Mouse (Mus musculus) frontal cortex, adult (tissue): ENCODE results near the gene Baiap2.
A peak's percentile ranks its signal among the peaks of the same experiment; 100 is the strongest.

Experiments used
- ATAC-seq: cut with Nextera tagmentation; 2 replicates; pipeline ENCODE4 v1.9.2; 2017; ENCODE audit warnings: mild to moderate bottlenecking, moderate library complexity, mixed read lengths; ENCODE audit not compliant: low TSS enrichment

The Baiap2 gene

DNA sequence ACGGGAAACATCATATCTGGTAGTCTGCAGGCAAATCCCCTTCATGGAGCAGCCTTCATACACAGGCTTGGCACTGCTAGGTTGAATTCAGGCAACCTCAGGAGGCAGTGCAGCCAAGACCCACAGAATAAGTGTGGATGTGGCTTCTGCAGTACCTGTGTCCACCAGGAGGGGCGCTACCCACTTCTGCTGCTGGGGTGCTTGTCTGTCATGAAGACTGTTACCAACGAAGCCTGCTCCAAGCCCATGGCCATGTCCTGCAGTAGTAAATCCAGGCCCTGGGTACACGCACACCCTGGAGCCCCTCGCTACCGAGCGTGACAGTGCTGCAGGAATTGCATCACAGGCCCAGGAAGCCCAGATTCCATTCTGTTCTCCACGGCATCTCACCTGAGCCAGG is 22.7 kb upstream of the Baiap2 start:
- peak; percentile 60; the same call in 1 of the 2 replicates for ATAC-seq

GRCm38 (mm10) chr11:119920668-119921067 is 21.9 kb upstream of the Baiap2 start:
- ATAC-seq: no peak

GRCm38 (mm10) chr11:119925176-119925575 is 17.4 kb upstream of the Baiap2 start:
- no peak for ATAC-seq

- no peak for ATAC-seq
These were observed 15.8 kb upstream of the Baiap2 start for GRCm38 (mm10) chr11:119926762-119927161.

DNA sequence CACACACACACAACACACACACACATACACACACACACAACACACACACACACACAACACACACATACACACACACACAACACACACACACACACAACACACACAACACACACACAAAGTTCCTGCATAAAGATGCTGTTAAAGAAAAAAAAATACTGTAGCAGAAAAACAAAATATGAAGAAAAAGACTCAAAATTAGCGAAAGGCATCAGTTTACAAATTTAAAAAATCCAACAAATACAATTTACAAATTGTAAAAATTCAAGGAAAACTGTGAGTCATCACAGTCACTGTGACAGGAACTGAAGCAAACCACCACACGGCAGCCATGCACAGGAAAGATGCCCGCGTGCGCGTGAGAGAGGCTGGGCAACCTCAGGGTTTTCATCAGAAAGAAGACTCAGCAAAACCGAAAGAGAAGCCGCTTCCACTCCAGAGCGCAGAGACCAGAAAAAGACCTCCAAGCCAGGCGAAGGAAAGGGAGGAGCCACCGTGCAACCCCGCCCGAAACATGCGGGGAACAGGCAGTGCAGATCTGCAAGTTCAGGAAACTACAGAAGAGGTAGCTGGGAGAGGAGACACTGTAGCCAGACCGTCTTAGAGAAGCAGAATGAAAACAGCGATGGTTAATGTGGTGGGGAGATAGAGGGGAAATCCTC is 14.4 kb upstream of the Baiap2 start:
- peak; percentile 68 for ATAC-seq

- no peak for ATAC-seq
These were observed 12.8 kb upstream of the Baiap2 start for GRCm38 (mm10) chr11:119929603-119930265.

GRCm38 (mm10) chr11:119931809-119932208 is 10.8 kb upstream of the Baiap2 start:
- ATAC-seq: no peak

GRCm38 (mm10) chr11:119933142-119933541 is 9.4 kb upstream of the Baiap2 start:
- no peak for ATAC-seq

- no peak for ATAC-seq
These were observed 8.6 kb upstream of the Baiap2 start for GRCm38 (mm10) chr11:119933819-119934583.

- ATAC-seq: peak; percentile 22; the same call in 1 of the 2 replicates
These were observed 7.8 kb upstream of the Baiap2 start for GRCm38 (mm10) chr11:119934773-119935172.

- ATAC-seq: no peak
These were observed 7.1 kb upstream of the Baiap2 start for GRCm38 (mm10) chr11:119935457-119935856.

GRCm38 (mm10) chr11:119936456-119936855 is 6.1 kb upstream of the Baiap2 start:
- ATAC-seq: no peak

DNA sequence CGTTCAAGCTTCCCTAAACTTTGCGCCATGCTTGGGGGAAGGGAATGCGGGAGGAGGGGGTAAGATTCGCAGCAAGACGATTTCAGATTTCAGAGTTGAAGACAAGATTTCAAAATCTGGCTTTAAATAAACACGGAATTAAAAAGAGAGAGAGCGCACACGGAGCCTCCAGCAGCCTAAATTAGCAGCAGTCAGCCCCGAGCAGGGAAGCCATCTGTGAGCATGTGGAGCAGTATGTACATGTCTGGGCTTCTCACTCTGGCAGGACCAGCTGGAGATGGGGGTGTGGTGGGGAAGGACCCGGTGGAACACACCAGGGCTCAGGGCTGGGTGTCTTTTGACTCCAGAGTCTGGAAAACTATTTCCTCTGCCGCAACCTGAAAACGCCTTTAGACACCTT is 5.3 kb upstream of the Baiap2 start:
- ATAC-seq: peak; percentile 38

- no peak for ATAC-seq
These were observed 4.6 kb upstream of the Baiap2 start for GRCm38 (mm10) chr11:119937772-119938502.

- no peak for ATAC-seq
These were observed 3.4 kb upstream of the Baiap2 start for GRCm38 (mm10) chr11:119939073-119939710.

- ATAC-seq: no peak
These were observed 2.9 kb upstream of the Baiap2 start for GRCm38 (mm10) chr11:119939711-119940106.

DNA sequence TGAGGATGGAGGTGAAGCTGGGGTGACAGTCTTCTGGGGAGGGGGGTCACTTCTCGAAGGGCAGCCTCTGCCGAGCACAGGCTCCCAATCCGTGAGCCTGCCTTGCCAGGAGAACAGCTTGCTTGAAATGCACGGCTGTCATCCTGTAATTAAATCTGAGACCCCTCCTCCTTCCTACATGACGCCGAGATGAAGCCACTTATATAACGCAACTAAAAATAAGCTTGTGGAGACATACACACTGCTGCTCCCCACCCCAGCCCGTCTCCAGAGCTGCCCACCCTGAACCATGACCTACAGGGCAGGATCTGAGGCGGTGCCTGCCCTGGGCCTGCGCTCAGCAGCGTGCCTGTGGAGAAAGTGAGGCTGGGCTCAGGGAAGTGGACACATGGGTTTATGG is 2.4 kb upstream of the Baiap2 start:
- 0 out of 2 replicates have a peak, but pooled peaks have one; percentile 1 for ATAC-seq

- ATAC-seq: no peak
These were observed 769 bp upstream of the Baiap2 start for GRCm38 (mm10) chr11:119941794-119942193.

GRCm38 (mm10) chr11:119942201-119942726 is 299 bp upstream of the Baiap2 start:
- 0 out of 2 replicates have a peak, but pooled peaks have one; percentile 1 for ATAC-seq

- no peak; the same call in 1 of the 2 replicates for ATAC-seq
These were observed 945 bp downstream of the Baiap2 start for GRCm38 (mm10) chr11:119943428-119943988.

DNA sequence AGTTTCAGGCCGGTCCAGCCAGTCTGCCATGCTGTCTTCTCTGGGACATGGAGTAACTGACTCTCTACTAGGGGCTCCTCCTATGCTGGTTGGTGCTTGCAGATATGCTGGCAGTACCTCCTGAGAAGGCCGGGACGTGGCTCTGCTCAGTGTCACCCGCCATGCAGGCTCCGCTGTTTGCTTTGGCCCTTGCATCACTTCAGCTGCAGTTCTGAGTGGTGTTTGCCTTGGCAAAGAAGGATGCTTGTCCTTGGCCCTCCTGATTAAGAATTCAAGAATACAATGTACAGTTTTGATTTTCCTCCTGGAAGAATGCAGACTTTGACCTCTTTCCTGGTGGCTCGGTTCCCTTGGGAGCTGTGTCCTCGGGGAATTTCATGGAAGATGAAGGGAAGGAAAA is 2.8 kb downstream of the Baiap2 start:
- no peak for ATAC-seq
